Mouse (Mus musculus) MEL (cell line): ENCODE measurements around the gene Dnaaf3.

Experiments used
- CTCF ChIP-seq, 3 experiments: IDR thresholded peaks in 2 of 3; conservative IDR thresholded peaks in 1 of 3; 2 replicates each; pipeline ENCODE4 v1.5.1; 2011 to 2012; ENCODE audit warnings: low read length in 3 of 3, low read depth in 2 of 3, mild to moderate bottlenecking in 2 of 3, improper control_type of control experiment in 1 of 3, inconsistent platforms in 1 of 3, mixed read lengths in 1 of 3, moderate library complexity in 1 of 3; ENCODE audit not compliant: control insufficient read depth in 1 of 3, insufficient read depth in 1 of 3, poor library complexity in 1 of 3, severe bottlenecking in 1 of 3
- E2F4 ChIP-seq: IDR thresholded peaks from 2 replicates; pipeline ENCODE4 v1.6.1; 2011; ENCODE audit warnings: low read depth, low read length, improper control_type of control experiment, borderline replicate concordance
- ETS1 ChIP-seq: IDR thresholded peaks from 2 replicates; pipeline ENCODE4 v1.6.1; 2012; ENCODE audit warnings: low read depth, mild to moderate bottlenecking, inconsistent platforms, low read length, improper control_type of control experiment, moderate library complexity
- GABPA ChIP-seq: IDR thresholded peaks from 2 replicates; pipeline ENCODE4 v1.6.1; 2012; ENCODE audit warnings: low read depth, mild to moderate bottlenecking, inconsistent platforms, low read length, improper control_type of control experiment, moderate library complexity
- GATA1 ChIP-seq: IDR thresholded peaks from 2 replicates; pipeline ENCODE4 v1.6.1; 2011; ENCODE audit warnings: low read depth, low read length, improper control_type of control experiment
- HCFC1 ChIP-seq: IDR thresholded peaks from 2 replicates; pipeline ENCODE4 v1.6.1; 2012; ENCODE audit warnings: low read depth, mild to moderate bottlenecking, inconsistent platforms, low read length, improper control_type of control experiment, moderate library complexity
- MAZ ChIP-seq: IDR thresholded peaks from 2 replicates; pipeline ENCODE4 v1.6.1; 2012; ENCODE audit warnings: low read depth, mild to moderate bottlenecking, inconsistent platforms, low read length, improper control_type of control experiment
- MEF2A ChIP-seq: IDR thresholded peaks from 2 replicates; pipeline ENCODE4 v1.6.1; 2014; ENCODE audit warnings: low read depth, mild to moderate bottlenecking, inconsistent platforms, low read length, improper control_type of control experiment; ENCODE audit not compliant: poor library complexity, insufficient replicate concordance, severe bottlenecking; ENCODE audit errors: extremely low read depth
- NELFE ChIP-seq: IDR thresholded peaks from 2 replicates; pipeline ENCODE4 v1.6.1; 2011; ENCODE audit warnings: low read depth, low read length, improper control_type of control experiment
- POLR2A ChIP-seq, 2 experiments: IDR thresholded peaks; 2 replicates each; pipeline ENCODE4 v1.6.1; 2011 to 2012; ENCODE audit warnings: low read length in 2 of 2, mild to moderate bottlenecking in 2 of 2, control low read depth in 1 of 2, improper control_type of control experiment in 1 of 2, low read depth in 1 of 2, moderate library complexity in 1 of 2; ENCODE audit not compliant: control insufficient read depth in 1 of 2, insufficient read depth in 1 of 2, poor library complexity in 1 of 2
- POLR2AphosphoS2 ChIP-seq: IDR thresholded peaks from 2 replicates; pipeline ENCODE4 v1.6.1; 2011; ENCODE audit warnings: low read length, improper control_type of control experiment
- POLR2AphosphoS5 ChIP-seq: IDR thresholded peaks from 2 replicates; pipeline ENCODE4 v1.6.1; 2012; ENCODE audit warnings: low read depth, borderline replicate concordance, mild to moderate bottlenecking, inconsistent platforms, low read length, moderate library complexity, mixed read lengths
- USF2 ChIP-seq, 2 experiments: IDR thresholded peaks; 2 replicates each; pipeline ENCODE4 v1.6.1; 2011 to 2012; ENCODE audit warnings: improper control_type of control experiment in 2 of 2, low read length in 2 of 2, borderline replicate concordance in 1 of 2, inconsistent platforms in 1 of 2, low read depth in 1 of 2, mild to moderate bottlenecking in 1 of 2; ENCODE audit not compliant: insufficient read depth in 1 of 2
- ZKSCAN1 ChIP-seq: IDR thresholded peaks from 2 replicates; pipeline ENCODE4 v1.6.1; 2012; ENCODE audit warnings: low read depth, mild to moderate bottlenecking, inconsistent platforms, low read length, improper control_type of control experiment, moderate library complexity

GRCm38 (mm10) chr7:4473940-4474339, 58.3 kb downstream of the Dnaaf3 start:
- no peak for TF ChIP-seq USF2 (IDR thresholded peaks at IDR 0.05; ENCODE audit: borderline replicate concordance in 1 of 2, insufficient read depth in 1 of 2, low read depth in 1 of 2, low read length in 2 of 2)
- TF ChIP-seq CTCF (IDR thresholded peaks at IDR 0.05 in 2 of 3, conservative IDR thresholded peaks at IDR 0.05 in 1 of 3; ENCODE audit: control insufficient read depth in 1 of 3, insufficient read depth in 1 of 3, low read depth in 2 of 3, low read length in 3 of 3, poor library complexity in 1 of 3, severe bottlenecking in 1 of 3), result no peak
- no peak for TF ChIP-seq GABPA
- TF ChIP-seq POLR2AphosphoS5, result no peak
- TF ChIP-seq NELFE, result no peak
- TF ChIP-seq ETS1, result no peak
- no peak for TF ChIP-seq POLR2A (IDR thresholded peaks at IDR 0.05; ENCODE audit: control insufficient read depth in 1 of 2, insufficient read depth in 1 of 2, low read depth in 1 of 2, low read length in 2 of 2, poor library complexity in 1 of 2)
- no peak for TF ChIP-seq GATA1
- no peak for TF ChIP-seq HCFC1
- TF ChIP-seq POLR2AphosphoS2, result no peak
- TF ChIP-seq ZKSCAN1, result no peak
- no peak for TF ChIP-seq MEF2A
- no peak for TF ChIP-seq E2F4
- no peak for TF ChIP-seq MAZ
